Mouse (Mus musculus): ENCODE measurements around the gene Ppp1r11. TPM values are rescaled to one million over a fixed set of nuclear protein-coding genes. Genes with fewer than 3 reads are reported as not detected.

Gene Ppp1r11
- polyA plus RNA-seq, 1 experiment from 2014 or later, result 127 TPM

DNA sequence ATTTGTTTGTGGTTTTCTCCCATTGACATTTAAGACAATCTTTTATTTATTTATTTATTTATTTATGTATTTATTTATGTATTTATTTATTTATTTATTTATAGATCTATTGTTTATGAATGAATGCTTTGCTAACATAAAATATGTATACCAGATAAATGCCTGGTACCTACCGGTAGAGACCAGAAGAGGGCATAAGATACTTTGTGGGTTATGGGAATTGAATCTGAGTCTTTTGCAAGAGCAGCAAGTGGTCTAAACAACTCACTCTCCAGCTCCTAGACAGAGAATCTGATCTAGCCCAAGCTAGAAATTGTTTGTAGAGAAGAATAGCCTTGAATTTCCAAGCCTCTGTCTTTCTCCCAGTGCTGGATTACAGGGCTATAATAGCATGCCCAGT lies 50.9 kb downstream of the Ppp1r11 start:
- Histone ChIP-seq H3K9ac (no peak overlapping the region), H3K36me3 (no peaks in the 10 kb centered on the region), H3K9me3 (replicated peaks) (no peaks in the 10 kb centered on the region), H3K27me3 (no peaks in the 10 kb centered on the region), H3K4me3 (replicated peaks) (no peak overlapping the region), H3K4me2 (no peak overlapping the region), H3K27ac (no peak overlapping the region), H3K4me1 (no peaks in the 10 kb centered on the region)
- no peak for ATAC-seq (replicated peaks; ENCODE audit: low FRiP score)
- WGBS, result 40% methylated on average over 1 of the region's 1 CpGs

- no peak overlapping the region for H3K27ac ChIP-seq
- H3K9ac ChIP-seq, result no peak overlapping the region
- WGBS, result 74% methylated on average over 5 of the region's 5 CpGs
- H3K9me3 ChIP-seq (replicated peaks), result no peaks in the 10 kb centered on the region
- no peaks in the 10 kb centered on the region for H3K27me3 ChIP-seq
- H3K4me3 ChIP-seq (replicated peaks), result no peak overlapping the region
- H3K4me2 ChIP-seq, result no peak overlapping the region
- ATAC-seq (replicated peaks; ENCODE audit: low FRiP score), result no peak
- no peaks in the 10 kb centered on the region for H3K36me3 ChIP-seq
- H3K4me1 ChIP-seq, result no peaks in the 10 kb centered on the region
Measured at GRCm38 (mm10) chr17:36900001-36900400, 51.5 kb downstream of the Ppp1r11 start.

DNA sequence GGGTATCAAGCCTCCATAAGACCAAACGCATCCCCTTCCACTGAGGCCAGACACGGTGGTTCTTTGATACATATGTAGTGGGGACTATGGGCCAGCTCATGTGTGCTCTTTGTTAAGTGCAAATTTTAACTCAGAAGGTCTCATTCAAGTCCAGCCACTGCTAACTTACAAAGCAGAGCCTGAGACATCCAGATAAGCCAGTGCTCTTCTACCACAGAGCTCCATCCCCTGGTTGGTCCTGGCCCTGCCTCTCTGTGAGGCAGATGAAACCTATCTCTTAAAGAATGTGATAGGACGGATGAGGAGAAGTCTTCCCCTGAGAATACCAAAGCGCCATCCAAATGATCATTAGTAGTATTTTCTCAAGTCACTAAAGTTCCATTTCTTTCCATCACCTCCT lies 52.2 kb downstream of the Ppp1r11 start:
- ATAC-seq (replicated peaks; ENCODE audit: low FRiP score), result no peak
- H3K4me2 ChIP-seq, result no peak overlapping the region
- no peaks in the 10 kb centered on the region for H3K27me3 ChIP-seq
- H3K4me3 ChIP-seq (replicated peaks), result no peak overlapping the region
- H3K9ac ChIP-seq, result no peak overlapping the region
- H3K36me3 ChIP-seq, result no peaks in the 10 kb centered on the region
- 91% methylated on average over 4 of the region's 4 CpGs for WGBS
- no peaks in the 10 kb centered on the region for H3K9me3 ChIP-seq (replicated peaks)
- no peaks in the 10 kb centered on the region for H3K4me1 ChIP-seq
- H3K27ac ChIP-seq, result no peak overlapping the region

Other genes with a start within 250 kb of the Ppp1r11 start
- not detected in 2 replicates for gene H2-M10.5, start 178.8 kb downstream of the Ppp1r11 start, polyA plus RNA-seq (2015; fragmentation: Nextera tagmentation; extraction: Ambion mirVana)
- gene H2-M10.6, start 139.6 kb downstream of the Ppp1r11 start, polyA plus RNA-seq (2015; fragmentation: Nextera tagmentation; extraction: Ambion mirVana), result not detected in 2 replicates
- 40.3 and 45.9 TPM in 2 replicates for gene Trim26, start 114.6 kb downstream of the Ppp1r11 start, polyA plus RNA-seq (2015; fragmentation: Nextera tagmentation; extraction: Ambion mirVana)
- 0.17 and 0.22 TPM in 2 replicates for gene Trim15, start 84.5 kb downstream of the Ppp1r11 start, polyA plus RNA-seq (2015; fragmentation: Nextera tagmentation; extraction: Ambion mirVana)
- gene Trim10, start 82.2 kb downstream of the Ppp1r11 start, polyA plus RNA-seq (2015; fragmentation: Nextera tagmentation; extraction: Ambion mirVana), result 3.1 and 6.0 TPM in 2 replicates
- not detected in 2 replicates for gene Trim40, start 61.6 kb downstream of the Ppp1r11 start, polyA plus RNA-seq (2015; fragmentation: Nextera tagmentation; extraction: Ambion mirVana)
- 0.35 TPM in 1 of 2 replicates, not detected in the other for gene Trim31, start 53.6 kb downstream of the Ppp1r11 start, polyA plus RNA-seq (2015; fragmentation: Nextera tagmentation; extraction: Ambion mirVana)
- gene Rnf39, start 8.8 kb downstream of the Ppp1r11 start, polyA plus RNA-seq (2015; fragmentation: Nextera tagmentation; extraction: Ambion mirVana), result 0.13 and 0.53 TPM in 2 replicates
- 93.2 and 95.6 TPM in 2 replicates for gene Znrd1, start 6.8 kb upstream of the Ppp1r11 start, polyA plus RNA-seq (2015; fragmentation: Nextera tagmentation; extraction: Ambion mirVana)
- 6.6 and 6.7 TPM in 2 replicates for gene Znrd1as, start 6.9 kb upstream of the Ppp1r11 start, polyA plus RNA-seq (2015; fragmentation: Nextera tagmentation; extraction: Ambion mirVana)
- not detected in 2 replicates for gene 2410137M14Rik, start 29.5 kb upstream of the Ppp1r11 start, polyA plus RNA-seq (2015; fragmentation: Nextera tagmentation; extraction: Ambion mirVana)
- 0.44 TPM in 2 replicates for gene H2-M5, start 37.8 kb upstream of the Ppp1r11 start, polyA plus RNA-seq (2015; fragmentation: Nextera tagmentation; extraction: Ambion mirVana)
- 61.1 and 69.4 TPM in 2 replicates for gene Zfp57, start 49.4 kb upstream of the Ppp1r11 start, polyA plus RNA-seq (2015; fragmentation: Nextera tagmentation; extraction: Ambion mirVana)
- gene Mog, start 71.7 kb upstream of the Ppp1r11 start, polyA plus RNA-seq (2015; fragmentation: Nextera tagmentation; extraction: Ambion mirVana), result 0.09 TPM in 1 of 2 replicates, not detected in the other
- gene Gabbr1, start 94.2 kb upstream of the Ppp1r11 start, polyA plus RNA-seq (2015; fragmentation: Nextera tagmentation; extraction: Ambion mirVana), result 6.0 and 8.3 TPM in 2 replicates
- gene Olfr90, start 136.8 kb upstream of the Ppp1r11 start, polyA plus RNA-seq (2015; fragmentation: Nextera tagmentation; extraction: Ambion mirVana), result 0.05 TPM in 1 of 2 replicates, not detected in the other
- not detected in 2 replicates for gene Olfr91, start 146.5 kb upstream of the Ppp1r11 start, polyA plus RNA-seq (2015; fragmentation: Nextera tagmentation; extraction: Ambion mirVana)
- gene Olfr92, start 168.3 kb upstream of the Ppp1r11 start, polyA plus RNA-seq (2015; fragmentation: Nextera tagmentation; extraction: Ambion mirVana), result not detected in 2 replicates
- not detected in 2 replicates for gene Olfr93, start 209.8 kb upstream of the Ppp1r11 start, polyA plus RNA-seq (2015; fragmentation: Nextera tagmentation; extraction: Ambion mirVana)
- gene Ubd, start 242.2 kb upstream of the Ppp1r11 start, polyA plus RNA-seq (2015; fragmentation: Nextera tagmentation; extraction: Ambion mirVana), result not detected in 2 replicates
- not detected in 2 replicates for gene Olfr94, start 249.3 kb upstream of the Ppp1r11 start, polyA plus RNA-seq (2015; fragmentation: Nextera tagmentation; extraction: Ambion mirVana)

Data from kidney, embryonic 15.5 days (tissue).